Mouse (Mus musculus) inflammation-experienced regulatory T-cells (primary cell): ENCODE data around the gene Gm49368. TPM values are rescaled to one million over a fixed set of nuclear protein-coding genes. Genes with fewer than 3 reads are reported as not detected.

ENCODE experiments used
- polyA plus RNA-seq, 2 experiments: library from polyadenylated mRNA; unstranded; fragments of 100-300 nt; shearing (Covaris generic); gene quantifications; one replicate each; pipeline ENCODE4 v1.2.1; 2017

Gene Gm49368
- 1 to 10 TPM in 1 of 2 experiments, under 1 TPM in 1; 0.37 to 1.4 TPM for polyA plus RNA-seq

GRCm38 (mm10) chr7:128062456-128062855 lies at the start of gene Gm49368, which contains the start of gene Itgam:
Gene Gm49368 (plus strand): TSS chr7:128062683.
Gene Itgam (plus strand): TSS chr7:128062640.

GRCm38 (mm10) chr7:128128741-128129720 lies 66.5 kb downstream of the Gm49368 start, which contains the start of gene Itgax:
Gene Itgax (plus strand): TSS chr7:128129547.

GRCm38 (mm10) chr7:128154076-128154475 lies 91.6 kb downstream of the Gm49368 start, which contains the start of gene Itgad:
Gene Itgad (plus strand): TSS chr7:128154376.

Other genes with a start within 250 kb of the Gm49368 start
- 100 to 1,000 TPM; 147 to 189 TPM for gene Stx4a, start 238.4 kb upstream of the Gm49368 start, polyA plus RNA-seq
- under 1 TPM; 0.51 to 0.56 TPM for gene Stx1b, start 238.1 kb upstream of the Gm49368 start, polyA plus RNA-seq
- gene Zfp646, start 186.5 kb upstream of the Gm49368 start, polyA plus RNA-seq: 10 to 100 TPM; 43.6 to 44.7 TPM
- 10 to 100 TPM; 13.1 to 20.9 TPM for gene Zfp668, start 185.9 kb upstream of the Gm49368 start, polyA plus RNA-seq
- gene Prss53, start 171.7 kb upstream of the Gm49368 start, polyA plus RNA-seq: 1 to 10 TPM; 1.1 to 2.5 TPM
- gene Gm21974, start 167.2 kb upstream of the Gm49368 start, polyA plus RNA-seq: not detected
- gene Vkorc1, start 167.1 kb upstream of the Gm49368 start, polyA plus RNA-seq: 10 to 100 TPM; 43.9 to 54.4 TPM
- 10 to 100 TPM; 50.0 to 58.9 TPM for gene Bckdk, start 158.6 kb upstream of the Gm49368 start, polyA plus RNA-seq
- 10 to 100 TPM; 37.9 to 46.2 TPM for gene Kat8, start 150.2 kb upstream of the Gm49368 start, polyA plus RNA-seq
- 1 to 10 TPM in 1 of 2 experiments, under 1 TPM in 1; 0.76 to 1.9 TPM for gene Prss8, start 132.6 kb upstream of the Gm49368 start, polyA plus RNA-seq
- 1 to 10 TPM; 2.9 to 3.4 TPM for gene Prss36, start 116.0 kb upstream of the Gm49368 start, polyA plus RNA-seq
- gene Fus, start 95.2 kb upstream of the Gm49368 start, polyA plus RNA-seq: 100 to 1,000 TPM; 120 to 128 TPM
- gene Pycard, start 68.8 kb upstream of the Gm49368 start, polyA plus RNA-seq: 100 to 1,000 TPM; 256 to 301 TPM
- gene Trim72, start 58.7 kb upstream of the Gm49368 start, polyA plus RNA-seq: not detected
- gene Itgam, start within 50 bp of the Gm49368 start, polyA plus RNA-seq: under 1 TPM; 0.22 to 0.40 TPM
- under 1 TPM in 1 of 2 experiments, not detected in 1; 0.04 TPM for gene Itgax, start 66.9 kb downstream of the Gm49368 start, polyA plus RNA-seq
- 1 to 10 TPM in 1 of 2 experiments, not detected in 1; 2.8 TPM for gene Itgad, start 91.7 kb downstream of the Gm49368 start, polyA plus RNA-seq
- gene Cox6a2, start 143.7 kb downstream of the Gm49368 start, polyA plus RNA-seq: under 1 TPM in 1 of 2 experiments, not detected in 1; 0.31 TPM
- gene Armc5, start 174.7 kb downstream of the Gm49368 start, polyA plus RNA-seq: 10 to 100 TPM; 10.9 to 20.7 TPM
- gene 9130023H24Rik, start 175.3 kb downstream of the Gm49368 start, polyA plus RNA-seq: 1 to 10 TPM; 1.8 to 3.2 TPM
- 1 to 10 TPM; 1.7 to 1.8 TPM for gene Tgfb1i1, start 184.1 kb downstream of the Gm49368 start, polyA plus RNA-seq
- gene Slc5a2, start 203.0 kb downstream of the Gm49368 start, polyA plus RNA-seq: under 1 TPM; 0.25 to 0.88 TPM
- gene BC017158, start 235.5 kb downstream of the Gm49368 start, polyA plus RNA-seq: 10 to 100 TPM; 25.9 to 34.9 TPM